Mouse (Mus musculus): ENCODE results near the gene Il1rapl1.

Gene Il1rapl1

GRCm38 (mm10) chrX:87507997-87508396, 607.4 kb downstream of the Il1rapl1 start:
- DNase-seq = no peak

GRCm38 (mm10) chrX:87502604-87503003, 612.8 kb downstream of the Il1rapl1 start:
- peak; percentile 14 to 23 for DNase-seq

- peak; percentile 28 to 31 for DNase-seq
Observed at GRCm38 (mm10) chrX:87483416-87483815, 632.0 kb downstream of the Il1rapl1 start.

GRCm38 (mm10) chrX:87238191-87238590, 877.3 kb downstream of the Il1rapl1 start:
- peak; percentile 87 to 94 for DNase-seq

GRCm38 (mm10) chrX:87225280-87225679, 890.2 kb downstream of the Il1rapl1 start:
- no peak for DNase-seq

GRCm38 (mm10) chrX:87002296-87002695, 1113.1 kb downstream of the Il1rapl1 start:
- no peak for DNase-seq

- no peak for DNase-seq
Observed at GRCm38 (mm10) chrX:86955126-86955525, 1160.3 kb downstream of the Il1rapl1 start.

GRCm38 (mm10) chrX:86954614-86955013, 1160.8 kb downstream of the Il1rapl1 start:
- no peak for DNase-seq

- DNase-seq = no peak
Observed at GRCm38 (mm10) chrX:86950940-86951339, 1164.5 kb downstream of the Il1rapl1 start.

GRCm38 (mm10) chrX:86949112-86949511, 1166.3 kb downstream of the Il1rapl1 start:
- no peak for DNase-seq

GRCm38 (mm10) chrX:86854835-86855234, 1260.6 kb downstream of the Il1rapl1 start:
- DNase-seq = no peak

GRCm38 (mm10) chrX:86808218-86808617, 1307.2 kb downstream of the Il1rapl1 start:
- DNase-seq = no peak

GRCm38 (mm10) chrX:86802725-86803124, 1312.7 kb downstream of the Il1rapl1 start:
- no peak for DNase-seq

GRCm38 (mm10) chrX:86728803-86729202, 1386.6 kb downstream of the Il1rapl1 start:
- DNase-seq = no peak

Data from cerebellum, adult 18-20 months (tissue).